Mouse (Mus musculus) liver, postnatal 0 days (tissue): ENCODE results near the gene Tmed3. TPM values are rescaled to one million over a fixed set of nuclear protein-coding genes. Genes with fewer than 3 reads are reported as not detected.
A peak's percentile ranks its signal among the peaks of the same experiment; 100 is the strongest.

Experiments used
- ATAC-seq: fragments of 200-750 bp; cut with Nextera tagmentation; 2 replicates; pipeline ENCODE4 v1.8.0; 2017; ENCODE audit warnings: mild to moderate bottlenecking, moderate library complexity
- DNase-seq: peaks from one replicate; pipeline ENCODE4 v3.0.0-alpha.2; 2016
- H3K27ac ChIP-seq: fragments of 300-500 bp; sonication (generic); 2 replicates; pipeline ENCODE4 v1.5.1; 2014; ENCODE audit warnings: antibody characterized with exemption, moderate library complexity, mild to moderate bottlenecking, low read depth
- H3K27me3 ChIP-seq: fragments of 300-500 bp; sonication (generic); 2 replicates; pipeline ENCODE4 v1.6.1; 2014; ENCODE audit warnings: low read length, control low read depth, mixed read lengths; ENCODE audit not compliant: insufficient read depth
- H3K36me3 ChIP-seq: fragments of 300-500 bp; sonication (generic); replicated peaks from 2 replicates; pipeline ENCODE4 v1.6.1; 2014; ENCODE audit warnings: mild to moderate bottlenecking, control low read depth, low read length, moderate library complexity, mixed read lengths; ENCODE audit not compliant: insufficient read depth
- H3K4me1 ChIP-seq: fragments of 300-500 bp; sonication (generic); 2 replicates; pipeline ENCODE4 v1.6.1; 2014; ENCODE audit warnings: antibody characterized with exemption, mild to moderate bottlenecking, control low read depth; ENCODE audit not compliant: insufficient read depth
- H3K4me2 ChIP-seq: fragments of 300-500 bp; sonication (generic); 2 replicates; pipeline ENCODE4 v1.6.1; 2014; ENCODE audit warnings: low read depth, mild to moderate bottlenecking, low read length, moderate library complexity, mixed read lengths
- H3K4me3 ChIP-seq: fragments of 300-500 bp; sonication (generic); 2 replicates; pipeline ENCODE4 v1.5.1; 2014; ENCODE audit warnings: low read depth, low read length
- H3K9ac ChIP-seq: fragments of 300-500 bp; sonication (generic); replicated peaks from 2 replicates; pipeline ENCODE4 v1.6.1; 2014; ENCODE audit warnings: mild to moderate bottlenecking, moderate library complexity
- H3K9me3 ChIP-seq: fragments of 300-500 bp; sonication (generic); 2 replicates; pipeline ENCODE4 v1.6.1; 2016; ENCODE audit warnings: mild to moderate bottlenecking, control low read depth, low read length, mixed read lengths
- EP300 ChIP-seq: IDR thresholded peaks from 2 replicates; pipeline ENCODE4 v1.6.1; 2016; ENCODE audit warnings: antibody characterized with exemption, low read depth, mild to moderate bottlenecking
- WGBS: fragments of 180-500 bp; shearing (Covaris S2); extraction: QIAGEN DNeasy Blood & Tissue Kit; methylation state at CpG from one replicate; pipeline ENCODE4 v1.1.7; 2014; ENCODE audit not compliant: insufficient replicate concordance; 5-methylcytosine and 5-hydroxymethylcytosine counted together
- polyA plus RNA-seq: library from polyadenylated mRNA; unstranded; fragments of >200 nt; fragmentation: Nextera tagmentation; extraction: Ambion mirVana; gene quantifications from 2 replicates; pipeline ENCODE4 v1.2.1, GENCODE M21; 2015

Gene Tmed3
- polyA plus RNA-seq, 1 experiment from 2014 or later = 32.3 TPM

DNA sequence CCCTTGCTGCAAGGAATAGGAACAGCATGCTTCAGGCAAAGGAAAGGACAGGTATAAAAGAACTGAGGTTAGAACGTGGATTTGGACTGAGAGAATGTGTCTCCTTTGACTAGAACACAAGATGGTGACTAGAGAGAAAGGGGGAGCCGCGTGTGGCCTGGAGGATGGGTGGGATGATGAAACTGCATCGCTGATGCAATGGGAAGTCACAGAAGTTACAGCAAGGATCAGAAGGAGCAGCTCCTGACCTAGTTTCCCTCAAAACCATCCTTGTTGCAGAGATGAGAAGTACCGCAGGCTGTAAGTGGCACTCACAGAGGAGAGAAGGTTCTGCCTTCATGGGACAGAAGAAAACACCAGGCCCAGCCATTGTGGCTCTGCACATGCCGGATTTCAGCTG lies 54.0 kb downstream of the Tmed3 start:
- TF ChIP-seq EP300 = no peak
- DNase-seq (peak; percentile 15), ATAC-seq (no peak)
- Histone ChIP-seq H3K36me3 (no peaks in the 10 kb centered on the region), H3K9me3 (no peaks in the 10 kb centered on the region), H3K9ac (no peak overlapping the region), H3K27me3 (no peaks in the 10 kb centered on the region), H3K4me1 (no peaks in the 10 kb centered on the region), H3K4me3 (no peak overlapping the region), H3K4me2 (no peak overlapping the region), H3K27ac (no peak overlapping the region)
- WGBS = 66% methylated on average over 6 of the region's 6 CpGs

Other genes with a start within 250 kb of the Tmed3 start
- gene Minar1, start 81.9 kb downstream of the Tmed3 start, polyA plus RNA-seq = 0.01 and 0.04 TPM in 2 replicates
- not detected in 2 replicates for gene Ankrd34c, start 33.4 kb upstream of the Tmed3 start, polyA plus RNA-seq
- gene Rasgrf1, start 204.8 kb upstream of the Tmed3 start, polyA plus RNA-seq = 0.05 TPM in 1 of 2 replicates, not detected in the other